9 mouse cellular contexts compared by ENCODE assay signal in genomic region chr15:12193880-12194816, GRCm38 (mm10). TPM values are rescaled to one million over a fixed set of nuclear protein-coding genes. Genes with fewer than 3 reads are reported as not detected.
DNase-seq lines count a peak whose midpoint lies in the region; ATAC-seq and TF ChIP-seq lines count a peak whose summit lies in the region.
"Had no signal": no experiment of that assay in that cellular context is flagged by ENCODE, and none has a peak within 500 bp of the region (broad histone marks: within the 10 kb centered on the region; RNA-seq: fewer than 3 reads in every experiment).

No protein-coding gene starts in this region.

- H3K4me3 ChIP-seq in gastrocnemius, adult 2 months, result peak overlapping the region; percentile 23
- H3K4me3 ChIP-seq in liver, postnatal 0 days (ENCODE audit: low read depth, low read length), result peak overlapping the region; percentile 34
- H3K4me3 ChIP-seq in left cerebral cortex, adult 2 months, result no peak overlapping the region
- no peak overlapping the region for H3K4me3 ChIP-seq in forebrain, embryonic 14.5 days (ENCODE audit: low read depth, low read length)

- H3K36me3 ChIP-seq in liver, postnatal 0 days (replicated peaks; ENCODE audit: insufficient read depth, low read length), result no peaks in the 10 kb centered on the region
- peaks cover 11% of the 10 kb centered on the region; the same call in 1 of the 2 replicates for H3K36me3 ChIP-seq in forebrain, embryonic 14.5 days (ENCODE audit: control insufficient read depth, insufficient read depth, low read length)

- H3K4me1 ChIP-seq in liver, postnatal 0 days (ENCODE audit: insufficient read depth), result peaks cover 20% of the 10 kb centered on the region
- no peaks in the 10 kb centered on the region for H3K4me1 ChIP-seq in forebrain, embryonic 14.5 days (ENCODE audit: control insufficient read depth, insufficient read depth, low read length)

- intact Hi-C loops in gastrocnemius, adult 2 months (cut with DNase I), result loop anchor here (10.0 kb wide), 1 partner anchor 381 kb away; no protein-coding TSS in a partner anchor
- intact Hi-C loops in left cerebral cortex, adult 2 months (cut with DNase I), result no loop called here

- peak overlapping the region; percentile 75 for H3K4me2 ChIP-seq in liver, postnatal 0 days (ENCODE audit: low read depth, low read length)
- H3K4me2 ChIP-seq in forebrain, embryonic 14.5 days (ENCODE audit: low read length), result no peak overlapping the region

- H3K9ac ChIP-seq in liver, postnatal 0 days (replicated peaks), result peak overlapping the region; percentile 36
- H3K9ac ChIP-seq in forebrain, embryonic 14.5 days (ENCODE audit: low read length), result no peak overlapping the region

- peak; percentile 68 for ATAC-seq in liver, postnatal 0 days
- no peak for ATAC-seq in forebrain, embryonic 14.5 days

- peak; percentile 81 for TF ChIP-seq EP300 in liver, postnatal 0 days (IDR thresholded peaks at IDR 0.05; ENCODE audit: low read depth)

- H3K27ac ChIP-seq in gastrocnemius, adult 2 months, result peak overlapping the region; percentile 35; the same call in 1 of the 2 replicates
- H3K27ac ChIP-seq in liver, postnatal 0 days (ENCODE audit: low read depth), result peak overlapping the region; percentile 69
- no peak overlapping the region for H3K27ac ChIP-seq in left cerebral cortex, adult 2 months
- no peak overlapping the region for H3K27ac ChIP-seq in forebrain, embryonic 14.5 days (ENCODE audit: low read depth, low read length)

- DNase-seq in gastrocnemius, adult 2 months, result peak; percentile 22
- DNase-seq in gastrocnemius, adult 18-20 months (ENCODE audit: low spot score), result no peak
- DNase-seq in adipocyte (ENCODE audit: low spot score), result peak; percentile 70
- peak; percentile 83 for DNase-seq in kidney, adult 18-20 months
- DNase-seq in liver, postnatal 0 days, result peak; percentile 44
- DNase-seq in layer of hippocampus, postnatal 10 days (ENCODE audit: low spot score in 2 of 2), result no peak
- no peak for DNase-seq in left cerebral cortex, adult 2 months (ENCODE audit: extremely low spot score in 1 of 2, low spot score in 2 of 2)
- DNase-seq in forebrain, embryonic 14.5 days (ENCODE audit: low spot score), result no peak
- DNase-seq: gastrocnemius, postnatal 10 days had no signal

- no peak for TF ChIP-seq CTCF in gastrocnemius, adult 2 months (IDR thresholded peaks at IDR 0.05)
- no peak for TF ChIP-seq CTCF in liver, postnatal 0 days (IDR thresholded peaks at IDR 0.05; ENCODE audit: low read depth)
- no peak for TF ChIP-seq CTCF in left cerebral cortex, adult 2 months (IDR thresholded peaks at IDR 0.05)

- no peaks in the 10 kb centered on the region for H3K27me3 ChIP-seq in liver, postnatal 0 days (ENCODE audit: insufficient read depth, low read length)
- H3K27me3 ChIP-seq in forebrain, embryonic 14.5 days (replicated peaks; ENCODE audit: control insufficient read depth, insufficient read depth, low read length), result no peaks in the 10 kb centered on the region

- 14% methylated on average over 25 of the region's 25 CpGs for WGBS in liver, postnatal 0 days (ENCODE audit: insufficient replicate concordance)
- 71% methylated on average over 25 of the region's 25 CpGs for WGBS in forebrain, embryonic 14.5 days

- no peaks in the 10 kb centered on the region for H3K9me3 ChIP-seq in liver, postnatal 0 days (ENCODE audit: low read length)
- no peaks in the 10 kb centered on the region for H3K9me3 ChIP-seq in forebrain, embryonic 14.5 days (replicated peaks; ENCODE audit: control insufficient read depth, low read length)

RNA-seq across cellular contexts. Expression of gene Mtmr12, which starts 10.7 kb away (rescaled TPM):
- total RNA-seq in gastrocnemius, adult 2 months (2021), result 1 to 10 TPM; 3.5 to 5.6 TPM
- 1 to 10 TPM; 2.2 to 4.0 TPM for total RNA-seq in gastrocnemius, adult 18-20 months (2021)
- 3.9 and 4.0 TPM in 2 replicates for polyA plus RNA-seq in liver, postnatal 0 days (2015; fragmentation: Nextera tagmentation; extraction: Ambion mirVana)
- total RNA-seq in layer of hippocampus, postnatal 10 days (2021), result 10 to 100 TPM; 17.4 to 18.8 TPM
- 10 to 100 TPM; 54.9 to 55.6 TPM for total RNA-seq in left cerebral cortex, adult 2 months (2021)
- polyA plus RNA-seq in forebrain, embryonic 14.5 days (2014; fragmentation: Nextera tagmentation; extraction: Ambion mirVana), result 8.1 and 8.2 TPM in 2 replicates

Comparison
In these comparisons a context has a peak if more than half of its experiments do, and no peak if none do; other contexts are left out.
1. DNase-seq: peak in gastrocnemius, adult 2 months (single experiment), adipocyte (single experiment), kidney, adult 18-20 months (single experiment) and liver, postnatal 0 days (single experiment); none in gastrocnemius, adult 18-20 months (single experiment), layer of hippocampus, postnatal 10 days (0 of 2), left cerebral cortex, adult 2 months (0 of 2) and forebrain, embryonic 14.5 days (single experiment).
2. H3K27ac ChIP-seq: peak in gastrocnemius, adult 2 months (single experiment) and liver, postnatal 0 days (single experiment); none in left cerebral cortex, adult 2 months (single experiment) and forebrain, embryonic 14.5 days (single experiment).
3. H3K4me3 ChIP-seq: peak in gastrocnemius, adult 2 months (single experiment) and liver, postnatal 0 days (single experiment); none in left cerebral cortex, adult 2 months (single experiment) and forebrain, embryonic 14.5 days (single experiment).